Mouse (Mus musculus) liver, postnatal 0 days (tissue): ENCODE measurements at regions not wholly inside any gene's neighbourhood (a gene's known extent, or its start where the extent isn't known, plus 50 kb on each side); places are given as distances from the start of the nearest gene placed in this dataset.
A peak's percentile ranks its signal among the peaks of the same experiment; 100 is the strongest.

ENCODE experiments used
- ATAC-seq: fragments of 200-750 bp; cut with Nextera tagmentation; 2 replicates; pipeline ENCODE4 v1.8.0; 2017; ENCODE audit warnings: mild to moderate bottlenecking, moderate library complexity
- DNase-seq: peaks from one replicate; pipeline ENCODE4 v3.0.0-alpha.2; 2016
- H3K27ac ChIP-seq: fragments of 300-500 bp; sonication (generic); 2 replicates; pipeline ENCODE4 v1.5.1; 2014; ENCODE audit warnings: antibody characterized with exemption, moderate library complexity, mild to moderate bottlenecking, low read depth
- H3K27me3 ChIP-seq: fragments of 300-500 bp; sonication (generic); 2 replicates; pipeline ENCODE4 v1.6.1; 2014; ENCODE audit warnings: low read length, control low read depth, mixed read lengths; ENCODE audit not compliant: insufficient read depth
- H3K36me3 ChIP-seq: fragments of 300-500 bp; sonication (generic); replicated peaks from 2 replicates; pipeline ENCODE4 v1.6.1; 2014; ENCODE audit warnings: mild to moderate bottlenecking, control low read depth, low read length, moderate library complexity, mixed read lengths; ENCODE audit not compliant: insufficient read depth
- H3K4me1 ChIP-seq: fragments of 300-500 bp; sonication (generic); 2 replicates; pipeline ENCODE4 v1.6.1; 2014; ENCODE audit warnings: antibody characterized with exemption, mild to moderate bottlenecking, control low read depth; ENCODE audit not compliant: insufficient read depth
- H3K4me2 ChIP-seq: fragments of 300-500 bp; sonication (generic); 2 replicates; pipeline ENCODE4 v1.6.1; 2014; ENCODE audit warnings: low read depth, mild to moderate bottlenecking, low read length, moderate library complexity, mixed read lengths
- H3K4me3 ChIP-seq: fragments of 300-500 bp; sonication (generic); 2 replicates; pipeline ENCODE4 v1.5.1; 2014; ENCODE audit warnings: low read depth, low read length
- H3K9ac ChIP-seq: fragments of 300-500 bp; sonication (generic); replicated peaks from 2 replicates; pipeline ENCODE4 v1.6.1; 2014; ENCODE audit warnings: mild to moderate bottlenecking, moderate library complexity
- H3K9me3 ChIP-seq: fragments of 300-500 bp; sonication (generic); 2 replicates; pipeline ENCODE4 v1.6.1; 2016; ENCODE audit warnings: mild to moderate bottlenecking, control low read depth, low read length, mixed read lengths
- CTCF ChIP-seq: sonication (generic); IDR thresholded peaks from 2 replicates; pipeline ENCODE4 v1.5.1; 2016; ENCODE audit warnings: antibody characterized with exemption, low read depth
- EP300 ChIP-seq: IDR thresholded peaks from 2 replicates; pipeline ENCODE4 v1.6.1; 2016; ENCODE audit warnings: antibody characterized with exemption, low read depth, mild to moderate bottlenecking
- WGBS: fragments of 180-500 bp; shearing (Covaris S2); extraction: QIAGEN DNeasy Blood & Tissue Kit; methylation state at CpG from one replicate; pipeline ENCODE4 v1.1.7; 2014; ENCODE audit not compliant: insufficient replicate concordance; 5-methylcytosine and 5-hydroxymethylcytosine counted together

DNA sequence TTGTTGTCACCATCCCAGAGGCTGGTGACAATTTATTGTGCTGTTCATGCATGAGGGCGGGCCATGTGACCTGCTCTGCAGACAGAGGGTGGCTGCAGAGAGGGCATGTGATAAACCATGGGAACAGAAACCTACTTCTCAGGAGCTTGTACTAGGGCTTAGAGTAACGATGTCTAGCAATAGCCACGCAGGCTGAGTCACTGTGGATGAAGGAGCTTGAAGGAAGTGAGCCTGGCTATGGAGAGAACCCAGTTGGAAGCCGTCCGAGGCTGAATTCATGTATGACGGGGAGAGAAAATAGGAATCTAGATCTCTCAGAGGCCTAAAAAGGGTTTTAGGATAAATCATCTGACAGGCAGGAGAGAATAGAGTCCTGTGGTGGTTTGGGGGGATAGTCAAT lies 988.0 kb downstream of the 4930447A16Rik start:
- ATAC-seq (no peak), DNase-seq (peak; percentile 5)
- Histone ChIP-seq H3K9me3 (no peaks in the 10 kb centered on the region), H3K4me3 (no peak overlapping the region), H3K27ac (no peak overlapping the region), H3K4me2 (no peak overlapping the region), H3K36me3 (no peaks in the 10 kb centered on the region), H3K27me3 (no peaks in the 10 kb centered on the region), H3K4me1 (no peaks in the 10 kb centered on the region), H3K9ac (no peak overlapping the region)
- no peak for TF ChIP-seq CTCF
- no peak for TF ChIP-seq EP300
- 80% methylated on average over 6 of the region's 6 CpGs for WGBS

DNA sequence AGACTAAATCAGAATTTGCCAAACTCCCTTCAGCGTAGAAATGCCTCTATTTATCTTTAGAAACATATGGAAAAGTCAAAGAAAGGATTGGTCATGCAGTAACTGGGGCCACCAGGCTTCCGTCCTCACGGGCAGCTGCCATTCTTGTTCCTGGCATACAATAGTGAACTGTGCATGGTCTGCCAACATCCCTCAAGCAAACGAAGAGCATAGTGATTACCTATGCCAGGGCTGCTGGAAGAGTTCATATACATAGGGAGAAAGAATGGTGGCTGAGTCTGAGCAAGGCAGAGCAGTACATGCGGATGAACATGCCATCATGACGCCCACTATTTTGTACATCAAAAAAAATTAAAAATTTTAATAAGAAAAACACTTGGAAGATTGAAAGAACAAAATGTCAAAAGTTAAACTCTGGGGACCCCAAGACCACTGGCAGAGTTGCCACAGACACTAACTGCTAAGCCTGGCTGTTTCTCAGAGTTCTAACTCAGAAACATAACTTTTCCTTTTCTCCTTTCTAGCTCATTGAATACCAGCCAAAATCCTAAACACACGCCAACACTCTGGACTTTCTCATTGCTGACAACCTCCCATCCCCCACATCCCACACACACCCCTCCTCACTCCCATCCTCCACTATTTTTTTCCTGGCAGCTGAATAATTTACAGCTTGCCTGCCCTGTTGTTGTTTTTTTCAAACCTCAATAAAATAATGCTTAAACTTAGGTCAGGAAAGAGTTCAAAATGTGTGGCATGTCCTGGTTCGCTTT lies 989.1 kb downstream of the 4930447A16Rik start:
- 79% methylated on average over 8 of the region's 8 CpGs for WGBS
- H3K36me3 ChIP-seq: no peaks in the 10 kb centered on the region
- peak; percentile 12 for DNase-seq
- no peak for ATAC-seq
- no peaks in the 10 kb centered on the region for H3K9me3 ChIP-seq
- no peaks in the 10 kb centered on the region for H3K27me3 ChIP-seq
- no peak overlapping the region for H3K4me3 ChIP-seq
- no peak overlapping the region for H3K4me2 ChIP-seq
- no peak overlapping the region for H3K27ac ChIP-seq
- H3K4me1 ChIP-seq: no peaks in the 10 kb centered on the region
- no peak for TF ChIP-seq EP300
- no peak for TF ChIP-seq CTCF
- no peak overlapping the region for H3K9ac ChIP-seq

DNA sequence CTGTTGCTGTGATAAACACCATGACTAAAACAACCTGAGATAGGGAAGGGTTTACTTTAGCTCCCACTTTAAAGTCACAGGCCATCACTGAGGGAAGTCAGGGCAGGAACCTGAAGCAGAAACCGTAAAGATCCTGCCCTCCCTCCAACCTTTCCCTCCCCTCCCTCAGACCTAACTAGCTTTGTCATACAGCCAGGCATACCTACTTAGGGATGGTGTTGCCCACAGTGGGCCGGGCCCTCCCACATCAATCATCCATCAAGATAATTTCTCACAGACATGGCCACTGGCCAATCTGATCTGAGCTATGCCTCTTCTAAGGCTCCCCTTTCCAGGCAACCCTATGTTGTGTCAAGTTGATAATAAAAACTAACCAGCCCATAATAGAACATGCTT lies 989.7 kb downstream of the 4930447A16Rik start:
- Histone ChIP-seq H3K4me1 (no peaks in the 10 kb centered on the region), H3K27ac (no peak overlapping the region), H3K27me3 (no peaks in the 10 kb centered on the region), H3K9me3 (no peaks in the 10 kb centered on the region), H3K4me2 (no peak overlapping the region), H3K36me3 (no peaks in the 10 kb centered on the region), H3K9ac (no peak overlapping the region), H3K4me3 (no peak overlapping the region)
- DNase-seq (no peak), ATAC-seq (no peak)
- no peak for TF ChIP-seq CTCF
- no peak for TF ChIP-seq EP300
- WGBS: 63% methylated on average over 2 of the region's 2 CpGs

DNA sequence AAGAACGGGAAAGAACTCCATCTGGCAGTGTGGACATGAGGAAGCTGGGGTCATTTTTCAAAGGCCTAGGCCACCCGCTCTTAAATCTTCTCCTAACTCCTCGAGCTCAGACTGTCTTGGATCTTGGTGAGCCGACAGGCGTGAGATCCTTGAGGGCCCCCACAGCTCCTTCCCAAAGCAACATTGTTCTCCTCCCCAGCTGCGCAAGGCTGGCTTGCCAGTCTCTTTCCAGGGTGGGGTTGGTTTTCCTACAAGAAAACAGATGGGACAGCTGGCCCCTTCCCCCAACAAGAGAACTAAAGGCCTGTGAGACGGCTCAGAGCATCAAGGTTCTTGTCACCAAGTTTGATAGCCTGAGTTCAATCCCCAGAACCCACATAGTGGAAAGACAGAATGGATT lies 994.3 kb downstream of the 4930447A16Rik start:
- 80% methylated on average over 7 of the region's 7 CpGs for WGBS
- no peak overlapping the region for H3K27ac ChIP-seq

DNA sequence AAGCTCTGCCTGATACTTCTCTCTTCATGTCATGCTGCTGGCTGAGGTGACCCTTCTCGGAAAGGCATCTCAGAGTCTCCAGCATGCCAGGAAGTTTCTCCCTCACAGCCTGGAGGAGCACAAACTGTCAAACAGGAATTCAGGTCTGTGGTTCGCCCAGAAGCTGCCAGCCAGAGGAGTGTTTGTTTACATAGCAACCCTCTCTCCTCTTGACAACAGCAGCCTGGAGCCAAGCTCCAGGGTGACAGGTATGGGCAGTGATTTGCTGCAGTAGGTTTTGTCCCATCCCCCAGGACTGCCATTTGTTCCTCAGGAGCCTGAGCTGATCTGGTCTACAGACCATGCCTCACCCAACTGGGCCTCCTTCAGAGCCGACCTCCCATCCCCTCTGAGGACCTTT lies 995.4 kb downstream of the 4930447A16Rik start:
- H3K27me3 ChIP-seq: no peaks in the 10 kb centered on the region
- H3K36me3 ChIP-seq: no peaks in the 10 kb centered on the region
- no peak overlapping the region for H3K9ac ChIP-seq
- 50% methylated on average over 3 of the region's 3 CpGs for WGBS
- H3K4me3 ChIP-seq: no peak overlapping the region
- H3K27ac ChIP-seq: no peak overlapping the region
- H3K4me2 ChIP-seq: no peak overlapping the region
- DNase-seq: no peak
- TF ChIP-seq CTCF (no peak), EP300 (no peak)
- H3K9me3 ChIP-seq: no peaks in the 10 kb centered on the region
- no peaks in the 10 kb centered on the region for H3K4me1 ChIP-seq
- ATAC-seq: no peak

More for the DNA sequence above, 994.3 kb downstream of the 4930447A16Rik start:
- TF ChIP-seq CTCF: no peak
- no peak for TF ChIP-seq EP300
- no peak overlapping the region for H3K9ac ChIP-seq
- H3K4me2 ChIP-seq: no peak overlapping the region
- ATAC-seq (no peak), DNase-seq (peak; percentile 7)
- H3K4me1 ChIP-seq: no peaks in the 10 kb centered on the region
- no peak overlapping the region for H3K4me3 ChIP-seq
- no peaks in the 10 kb centered on the region for H3K36me3 ChIP-seq
- H3K9me3 ChIP-seq: no peaks in the 10 kb centered on the region
- H3K27me3 ChIP-seq: no peaks in the 10 kb centered on the region

DNA sequence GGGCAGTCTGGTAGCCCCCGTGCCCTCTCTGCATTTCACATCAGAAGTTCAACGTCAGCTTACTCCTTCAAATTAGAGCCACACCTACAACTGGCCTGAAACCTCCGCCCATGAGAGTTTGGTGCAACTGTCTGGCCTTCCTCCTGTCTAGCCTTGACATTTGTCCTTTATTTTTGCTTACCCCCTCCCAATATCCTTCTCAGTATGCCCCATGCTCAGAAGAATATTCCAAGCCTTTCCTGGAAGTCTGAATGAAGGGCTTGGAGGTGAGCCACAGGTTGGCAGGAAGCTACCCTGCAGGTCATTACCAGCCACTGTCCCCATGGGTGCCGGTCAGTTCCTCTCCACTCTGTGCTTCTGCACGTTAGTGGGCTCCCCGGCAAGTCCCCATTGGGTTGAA lies 997.4 kb downstream of the 4930447A16Rik start:
- Histone ChIP-seq H3K36me3 (no peaks in the 10 kb centered on the region), H3K4me1 (no peaks in the 10 kb centered on the region), H3K4me2 (no peak overlapping the region), H3K9me3 (no peaks in the 10 kb centered on the region), H3K27me3 (no peaks in the 10 kb centered on the region), H3K9ac (no peak overlapping the region), H3K4me3 (no peak overlapping the region), H3K27ac (no peak overlapping the region)
- WGBS: 62% methylated on average over 6 of the region's 6 CpGs
- TF ChIP-seq EP300 (no peak), CTCF (no peak)
- no peak for ATAC-seq
- peak; percentile 5 for DNase-seq
